Mouse (Mus musculus) embryonic stem cell, embryonic (primary cell): ENCODE data around the gene Aldh1l1.

Experiments used
- CTCF ChIA-PET, 4 experiments: fragments of 300-600 bp in 2 of 4; fragments of 350-600 bp in 2 of 4; sonication (Branson Sonifier 250); formaldehyde crosslinking; loops; one replicate each; lab custom pipeline; 2022; ENCODE audit warnings: inconsistent platforms in 2 of 4; lab: Charles Lee
- POLR2A ChIA-PET, 4 experiments: fragments of 300-600 bp in 2 of 4; fragments of 350-600 bp in 2 of 4; sonication (Branson Sonifier 250); formaldehyde crosslinking; loops; one replicate each; lab custom pipeline; 2022; ENCODE audit warnings: antibody characterized with exemption in 4 of 4, inconsistent platforms in 1 of 4; lab: Charles Lee

Aldh1l1 gene

GRCm38 (mm10) chr6:90601736-90602135, 115.5 kb downstream of the Aldh1l1 start:
- ChIA-PET CTCF (interaction anchor here (0.5 to 1.4 kb wide), 6 partner anchors 10 to 173 kb away, joined by 3 to 8 read pairs (median 4); partner anchors contain the start of gene Cfap100 (in 1 of the 4)), POLR2A (interaction anchor here in 2 of 4 experiments (1.1 to 1.4 kb wide), 2 partner anchors 10 to 89 kb away, joined by 3 to 5 read pairs; no protein-coding TSS in a partner anchor)

- ChIA-PET POLR2A (interaction anchor here in 2 of 4 experiments (0.7 to 1.4 kb wide), 3 partner anchors 11 to 92 kb away, joined by 3 to 5 read pairs (median 3); no protein-coding TSS in a partner anchor), CTCF (interaction anchor here in 3 of 4 experiments (0.5 to 1.3 kb wide), 4 partner anchors 27 to 174 kb away, joined by 3 to 6 read pairs (median 4); partner anchors contain the start of gene Cfap100 (in 1 of the 3))
Measured at GRCm38 (mm10) chr6:90602304-90602703, 116.1 kb downstream of the Aldh1l1 start.

- CTCF ChIA-PET: interaction anchor here in 1 of 4 experiments (1.3 kb wide), 1 partner anchor 135 kb away, joined by 6 read pairs; no protein-coding TSS in a partner anchor
- POLR2A ChIA-PET: no interaction called here
Measured at GRCm38 (mm10) chr6:90603126-90603525, 116.9 kb downstream of the Aldh1l1 start.

GRCm38 (mm10) chr6:90604130-90604529, 117.9 kb downstream of the Aldh1l1 start:
- ChIA-PET POLR2A (interaction anchor here (0.6 to 2.2 kb wide), 20 partner anchors 9 to 967 kb away, joined by 3 to 10 read pairs (median 4); partner anchors contain the start of genes Hdac11 (in 1 of the 4) and Zxdc (in 1 of the 4)), CTCF (interaction anchor here (0.5 to 5.2 kb wide), 19 partner anchors 9 to 549 kb away, joined by 3 to 48 read pairs (median 3); partner anchors contain the start of genes Cfap100 (in 1 of the 4) and Iqsec1 (in 1 of the 4))

- ChIA-PET POLR2A (interaction anchor here (0.6 to 2.2 kb wide), 25 partner anchors 10 to 968 kb away, joined by 3 to 10 read pairs (median 4); partner anchors contain the start of genes Hdac11 (in 1 of the 4) and Zxdc (in 1 of the 4)), CTCF (interaction anchor here (0.5 to 5.2 kb wide), 25 partner anchors 9 to 549 kb away, joined by 3 to 48 read pairs (median 3); partner anchors contain the start of genes Cfap100 (in 1 of the 4) and Iqsec1 (in 1 of the 4))
Measured at GRCm38 (mm10) chr6:90604533-90605297, 118.5 kb downstream of the Aldh1l1 start, which contains the start of gene Slc41a3. Gene Slc41a3, plus strand, starts transcription at chr6:90604725.

- ChIA-PET POLR2A (interaction anchor here in 3 of 4 experiments (0.9 to 2.2 kb wide), 14 partner anchors 9 to 235 kb away, joined by 3 to 10 read pairs (median 5); partner anchors contain the start of gene Zxdc (in 1 of the 3)), CTCF (interaction anchor here (0.7 to 5.2 kb wide), 14 partner anchors 10 to 384 kb away, joined by 3 to 48 read pairs (median 4); partner anchors contain the start of gene Iqsec1 (in 1 of the 4))
Measured at GRCm38 (mm10) chr6:90605298-90605665, 119.1 kb downstream of the Aldh1l1 start.

GRCm38 (mm10) chr6:90606538-90606937, 120.3 kb downstream of the Aldh1l1 start:
- CTCF ChIA-PET: interaction anchor here (0.5 to 5.2 kb wide), 136 partner anchors 8 to 1503 kb away, joined by 3 to 48 read pairs (median 4); partner anchors contain the start of genes Cfap100 (in 1 of the 4), Chst13 (in 1 of the 4) and Txnrd3 (in 1 of the 4)
- POLR2A ChIA-PET: interaction anchor here in 3 of 4 experiments (1.0 to 2.3 kb wide), 11 partner anchors 9 to 989 kb away, joined by 3 to 7 read pairs (median 4); no protein-coding TSS in a partner anchor

- CTCF ChIA-PET: interaction anchor here (0.5 to 5.2 kb wide), 137 partner anchors 9 to 1503 kb away, joined by 3 to 48 read pairs (median 4); partner anchors contain the start of genes Cfap100 (in 1 of the 4), Chst13 (in 1 of the 4) and Txnrd3 (in 1 of the 4)
Measured at GRCm38 (mm10) chr6:90607196-90607595, 121.0 kb downstream of the Aldh1l1 start.

GRCm38 (mm10) chr6:90608186-90608585, 122.0 kb downstream of the Aldh1l1 start:
- POLR2A ChIA-PET: interaction anchor here in 3 of 4 experiments (0.6 to 1.9 kb wide), 4 partner anchors 54 to 502 kb away, joined by 3 to 7 read pairs (median 3); no protein-coding TSS in a partner anchor

More at GRCm38 (mm10) chr6:90607196-90607595, 121.0 kb downstream of the Aldh1l1 start:
- POLR2A ChIA-PET: interaction anchor here in 3 of 4 experiments (1.0 to 2.3 kb wide), 11 partner anchors 10 to 990 kb away, joined by 3 to 7 read pairs (median 4); no protein-coding TSS in a partner anchor

GRCm38 (mm10) chr6:90610248-90610647, 124.0 kb downstream of the Aldh1l1 start:
- CTCF ChIA-PET: interaction anchor here in 1 of 4 experiments (0.5 kb wide), 1 partner anchor 23 kb away, joined by 3 read pairs; no protein-coding TSS in a partner anchor
- POLR2A ChIA-PET: no interaction called here

More at GRCm38 (mm10) chr6:90608186-90608585, 122.0 kb downstream of the Aldh1l1 start:
- CTCF ChIA-PET: interaction anchor here (0.5 to 5.2 kb wide), 37 partner anchors 8 to 1381 kb away, joined by 3 to 48 read pairs (median 4); no protein-coding TSS in a partner anchor

GRCm38 (mm10) chr6:90613277-90613676, 127.0 kb downstream of the Aldh1l1 start:
- ChIA-PET POLR2A (no interaction called here), CTCF (interaction anchor here in 1 of 4 experiments (2.5 kb wide), 1 partner anchor 124 kb away, joined by 7 read pairs; no protein-coding TSS in a partner anchor)

GRCm38 (mm10) chr6:90615362-90615761, 129.1 kb downstream of the Aldh1l1 start:
- CTCF ChIA-PET: interaction anchor here in 2 of 4 experiments (1.4 to 2.3 kb wide), 2 partner anchors 8 kb away, joined by 6 to 18 read pairs; no protein-coding TSS in a partner anchor

GRCm38 (mm10) chr6:90615991-90616390, 129.8 kb downstream of the Aldh1l1 start:
- ChIA-PET POLR2A (no interaction called here), CTCF (interaction anchor here in 2 of 4 experiments (1.4 to 2.3 kb wide), 3 partner anchors 9 to 188 kb away, joined by 3 to 18 read pairs (median 6); partner anchors contain the start of gene Cfap100 (in 1 of the 2))

More at GRCm38 (mm10) chr6:90615362-90615761, 129.1 kb downstream of the Aldh1l1 start:
- POLR2A ChIA-PET: no interaction called here

- CTCF ChIA-PET: interaction anchor here in 2 of 4 experiments (1.4 to 2.3 kb wide), 3 partner anchors 9 to 188 kb away, joined by 3 to 18 read pairs (median 6); partner anchors contain the start of gene Cfap100 (in 1 of the 2)
- POLR2A ChIA-PET: no interaction called here
Measured at GRCm38 (mm10) chr6:90616481-90616880, 130.3 kb downstream of the Aldh1l1 start.

- ChIA-PET CTCF (interaction anchor here in 3 of 4 experiments (0.8 to 3.3 kb wide), 6 partner anchors 11 to 119 kb away, joined by 3 to 14 read pairs (median 5); no protein-coding TSS in a partner anchor), POLR2A (no interaction called here)
Measured at GRCm38 (mm10) chr6:90618274-90618673, 132.0 kb downstream of the Aldh1l1 start.

GRCm38 (mm10) chr6:90618821-90619636, 132.8 kb downstream of the Aldh1l1 start:
- POLR2A ChIA-PET: no interaction called here
- CTCF ChIA-PET: interaction anchor here in 3 of 4 experiments (0.5 to 3.3 kb wide), 8 partner anchors 12 to 119 kb away, joined by 3 to 14 read pairs (median 4); no protein-coding TSS in a partner anchor
